Mouse (Mus musculus) urinary bladder, postnatal 25 days (tissue): ENCODE data around the gene Capn10.
"Not testable (repeated sequence)": the region's sequence is repeated elsewhere in the genome, so short reads cannot be mapped to it uniquely, and the experiment has no call there.

Experiments
- DNase-seq: peaks from one replicate; pipeline ENCODE4 v3.0.0; 2022; ENCODE audit warnings: low spot score

Gene Capn10

DNA sequence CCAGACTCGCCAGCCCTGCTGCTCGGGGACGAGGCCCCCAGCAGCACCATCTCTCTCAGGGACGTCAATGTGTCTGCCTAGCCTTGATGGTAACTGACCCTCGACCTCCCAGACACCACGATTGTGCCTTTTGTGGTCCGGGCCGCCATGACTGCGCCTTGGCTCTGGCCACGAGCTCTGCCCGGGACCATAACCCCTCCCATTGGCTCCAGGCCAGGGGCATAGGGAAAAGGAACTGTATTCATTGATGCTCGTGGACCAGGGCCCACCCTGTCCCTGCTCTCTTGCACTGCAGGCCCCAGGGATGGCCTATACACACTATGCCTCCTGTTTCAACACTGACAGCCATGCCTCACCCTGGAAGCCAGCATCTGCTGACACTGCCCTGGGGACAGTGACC lies 14.4 kb upstream of the Capn10 start:
- DNase-seq, result no peak

DNA sequence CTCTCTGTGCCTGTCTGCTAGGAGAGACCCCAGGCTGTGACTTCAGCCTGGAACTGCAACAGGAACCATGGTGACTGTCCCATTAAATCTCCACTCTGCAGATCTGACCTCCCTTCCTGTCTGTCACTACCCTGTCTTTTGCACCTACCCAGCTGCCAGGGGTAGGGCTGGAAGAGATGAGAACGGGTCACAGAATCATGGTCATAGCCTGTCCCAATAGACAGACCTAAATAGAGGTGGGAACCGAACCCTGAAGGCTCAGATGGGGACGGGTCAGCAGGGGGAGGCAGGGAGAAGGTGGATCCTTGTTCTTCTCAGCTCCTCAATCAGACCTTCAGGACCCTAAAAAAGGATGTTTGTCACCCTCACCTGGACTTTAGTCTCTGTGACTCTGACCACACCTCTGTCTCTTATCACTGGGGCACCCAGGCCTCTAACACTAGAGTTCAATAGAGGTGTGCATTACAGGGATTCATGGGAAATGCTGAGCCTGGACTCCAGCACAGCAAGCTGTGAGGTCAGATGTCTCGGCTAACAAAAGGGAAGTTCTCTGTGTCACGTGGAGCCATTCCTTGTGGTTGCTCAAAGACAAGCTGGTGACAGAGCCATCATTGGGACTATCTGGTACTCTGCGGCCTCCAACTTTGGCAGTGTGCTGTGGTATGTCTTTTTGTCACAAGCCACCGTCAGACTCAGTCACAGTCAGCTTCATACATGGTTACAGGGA lies 13.5 kb upstream of the Capn10 start:
- no peak for DNase-seq

DNA sequence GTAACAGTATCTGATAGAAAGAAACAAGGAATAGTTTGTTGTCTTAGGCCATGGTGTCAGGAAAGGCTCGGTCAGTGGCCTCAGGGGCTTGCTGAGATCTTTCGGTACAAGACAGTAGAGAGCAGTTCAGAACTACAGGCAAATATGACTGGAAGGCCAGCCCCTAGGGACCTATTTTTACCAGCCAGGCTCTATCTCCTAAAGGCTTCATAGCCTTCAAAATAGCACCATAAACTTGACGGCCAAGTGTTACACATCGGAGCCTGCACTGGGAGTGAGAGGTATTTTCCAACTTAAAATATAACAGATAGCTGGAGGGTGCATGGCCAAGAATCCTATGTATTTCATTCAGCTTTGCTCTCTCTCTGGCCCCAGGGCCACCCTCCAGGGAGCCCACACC lies 12.7 kb upstream of the Capn10 start:
- DNase-seq, result no peak

DNA sequence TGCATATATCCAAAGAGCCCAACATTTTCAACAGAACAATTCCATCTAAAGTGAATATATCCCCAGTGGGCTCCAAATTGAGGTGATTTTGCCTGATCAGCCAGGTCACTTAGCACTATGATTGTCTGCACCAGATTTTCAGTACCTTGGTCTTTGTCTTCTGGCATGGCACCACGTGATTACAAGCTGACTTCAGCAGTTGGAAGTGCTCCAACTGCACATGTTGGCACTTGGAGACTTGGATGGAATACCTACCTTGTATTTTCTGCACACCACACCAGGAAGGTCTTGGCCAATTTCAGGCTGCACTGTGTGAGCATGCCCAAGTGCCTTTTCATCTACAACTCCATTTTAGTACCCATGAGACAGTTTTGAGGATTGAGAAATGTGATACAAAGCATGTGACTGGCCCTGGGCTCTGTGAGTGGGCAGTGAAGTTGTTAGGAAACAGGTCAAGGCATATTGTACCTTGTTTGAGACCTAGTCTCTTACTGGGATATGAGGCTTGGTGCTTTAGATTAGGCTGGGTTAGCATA lies 3.9 kb upstream of the Capn10 start:
- no peak for DNase-seq

DNA sequence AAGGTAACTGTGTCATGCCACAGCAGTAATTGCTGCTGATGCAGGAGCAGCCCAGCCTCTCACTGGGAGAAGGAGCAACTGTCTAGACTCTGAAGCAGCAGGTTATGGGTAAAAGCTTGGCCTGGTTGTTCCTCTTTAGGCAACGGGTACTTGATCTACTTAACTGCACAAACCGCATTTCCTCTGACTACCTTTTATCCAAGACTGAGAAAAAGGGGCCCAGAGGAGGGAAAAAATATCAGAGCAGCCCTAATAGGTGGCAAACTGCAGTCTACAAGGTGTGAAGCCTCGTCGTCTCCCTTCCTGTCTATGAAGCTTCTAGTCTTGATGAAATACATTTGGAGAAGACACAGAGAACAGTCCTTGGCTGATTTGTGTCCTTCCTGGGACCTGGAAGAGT lies 565 bp upstream of the Capn10 start:
- DNase-seq, result no peak

DNA sequence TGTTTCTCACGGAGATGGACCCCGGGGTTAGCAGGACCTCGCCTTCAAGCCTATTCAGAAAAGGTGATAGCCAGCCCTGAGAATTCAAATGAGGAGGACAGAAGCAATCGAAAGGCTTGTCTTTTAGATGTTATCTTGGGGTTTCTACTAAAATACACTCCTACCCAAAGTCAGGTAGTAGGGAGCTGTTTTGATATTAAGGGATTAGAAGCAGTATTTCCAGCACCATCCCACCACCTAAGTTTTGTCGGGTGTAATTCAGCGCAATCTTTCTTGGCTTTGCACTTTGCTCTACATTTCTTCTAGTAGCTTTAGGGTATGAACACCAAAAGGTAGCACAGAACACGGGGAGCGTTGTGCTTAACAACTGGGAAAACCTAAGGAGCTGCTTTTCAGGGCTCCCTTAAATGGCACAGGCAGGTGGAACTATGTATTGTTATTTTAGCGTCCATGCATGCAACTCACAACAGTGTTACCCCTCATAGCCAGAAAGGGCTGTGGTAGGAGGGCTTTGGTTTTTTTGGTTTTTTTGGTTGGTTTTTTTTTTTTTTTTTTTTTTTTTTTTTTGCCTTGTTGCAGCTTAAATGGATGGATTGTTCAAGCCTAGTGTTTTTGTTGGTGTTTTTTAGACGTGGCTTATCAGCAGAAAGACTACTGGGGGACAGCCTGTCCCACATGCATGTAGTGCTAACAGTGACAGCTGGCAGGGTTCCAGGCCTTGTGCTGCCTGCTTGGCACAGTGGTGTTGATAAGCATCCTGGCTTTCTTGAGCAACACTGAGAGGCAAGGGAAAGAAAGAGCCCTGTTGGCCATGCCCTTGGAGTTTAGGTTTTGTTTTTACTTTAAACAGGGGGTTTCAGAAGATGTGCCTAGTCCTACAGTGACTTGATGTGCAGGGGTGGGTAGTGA lies 1.1 kb downstream of the Capn10 start:
- peak; percentile 39 for DNase-seq

DNA sequence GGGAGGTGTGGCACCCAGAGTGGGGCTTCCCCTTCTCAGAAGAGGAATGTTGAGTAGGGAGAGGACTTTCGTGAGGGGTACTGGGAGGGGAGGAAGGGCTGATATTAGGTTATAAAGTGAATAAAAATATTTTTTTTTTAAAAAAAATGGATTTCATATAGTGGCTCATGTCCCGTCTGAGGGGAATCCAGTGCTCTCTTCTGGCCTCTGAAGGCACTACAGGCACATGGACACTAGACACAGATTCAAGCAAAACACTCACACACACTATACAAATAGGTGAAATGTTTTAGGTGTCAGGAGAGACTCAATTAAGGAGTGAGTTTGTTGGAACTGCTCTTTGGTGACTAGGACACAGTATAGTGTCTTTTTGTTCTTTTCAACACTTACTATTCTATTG lies 1.8 kb downstream of the Capn10 start:
- no peak for DNase-seq

DNA sequence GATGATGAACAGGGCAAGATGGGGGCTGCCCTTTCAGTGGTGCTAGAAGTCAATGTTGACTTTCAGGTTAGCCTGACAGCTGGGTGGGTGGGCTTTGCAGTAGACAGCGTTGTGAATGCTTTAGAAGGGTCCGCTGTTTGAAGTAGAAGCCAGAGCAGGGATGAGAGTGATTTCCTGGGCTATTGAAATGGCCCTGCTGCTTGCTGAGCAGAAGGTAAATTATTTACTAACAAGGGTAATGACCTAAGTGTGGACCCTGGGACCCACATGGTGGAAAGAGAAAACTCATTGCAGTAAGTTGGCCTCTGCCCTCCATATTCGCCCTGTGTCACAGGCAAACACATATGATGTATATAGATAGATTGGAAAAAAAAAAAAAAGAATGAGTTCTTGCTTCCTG lies 2.3 kb downstream of the Capn10 start:
- no peak for DNase-seq

DNA sequence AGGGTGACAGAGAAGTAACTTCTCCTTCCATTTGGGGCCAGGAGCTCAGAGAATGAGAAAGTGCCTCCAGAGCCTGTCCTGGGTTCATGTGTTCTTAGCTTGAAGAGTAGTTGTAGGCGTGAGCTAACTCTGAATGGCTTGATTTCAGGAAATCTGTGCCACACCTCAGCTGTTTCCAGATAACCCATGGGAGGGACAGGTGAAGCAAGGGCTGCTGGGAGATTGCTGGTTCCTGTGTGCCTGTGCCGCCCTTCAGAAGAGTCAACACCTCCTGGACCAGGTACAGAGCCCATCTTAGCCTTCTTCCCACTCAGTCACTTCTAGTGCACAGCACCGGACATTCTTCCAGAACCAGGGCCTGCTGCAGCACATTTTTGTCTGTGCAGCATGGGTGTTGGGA lies 3.6 kb downstream of the Capn10 start:
- no peak for DNase-seq

DNA sequence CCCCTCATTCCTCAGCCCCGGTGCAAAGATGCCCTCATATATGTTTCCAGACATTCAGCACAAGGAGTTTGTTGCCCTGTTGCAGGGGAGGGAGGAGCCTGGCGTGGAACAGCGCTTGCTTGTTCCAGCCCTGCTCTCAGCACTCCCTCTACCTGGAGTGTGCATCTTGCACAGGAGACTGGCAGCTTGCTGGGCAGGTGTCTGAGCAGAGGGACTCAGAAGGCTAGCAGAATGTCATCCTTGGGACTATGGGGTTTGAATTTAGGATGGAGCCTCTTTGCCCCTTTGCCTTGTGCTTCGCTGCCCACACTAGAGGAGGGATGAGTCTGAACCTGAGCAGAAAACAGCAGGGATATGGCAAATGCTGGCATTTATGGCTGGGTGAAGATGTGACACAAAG lies 5.6 kb downstream of the Capn10 start:
- no peak for DNase-seq

DNA sequence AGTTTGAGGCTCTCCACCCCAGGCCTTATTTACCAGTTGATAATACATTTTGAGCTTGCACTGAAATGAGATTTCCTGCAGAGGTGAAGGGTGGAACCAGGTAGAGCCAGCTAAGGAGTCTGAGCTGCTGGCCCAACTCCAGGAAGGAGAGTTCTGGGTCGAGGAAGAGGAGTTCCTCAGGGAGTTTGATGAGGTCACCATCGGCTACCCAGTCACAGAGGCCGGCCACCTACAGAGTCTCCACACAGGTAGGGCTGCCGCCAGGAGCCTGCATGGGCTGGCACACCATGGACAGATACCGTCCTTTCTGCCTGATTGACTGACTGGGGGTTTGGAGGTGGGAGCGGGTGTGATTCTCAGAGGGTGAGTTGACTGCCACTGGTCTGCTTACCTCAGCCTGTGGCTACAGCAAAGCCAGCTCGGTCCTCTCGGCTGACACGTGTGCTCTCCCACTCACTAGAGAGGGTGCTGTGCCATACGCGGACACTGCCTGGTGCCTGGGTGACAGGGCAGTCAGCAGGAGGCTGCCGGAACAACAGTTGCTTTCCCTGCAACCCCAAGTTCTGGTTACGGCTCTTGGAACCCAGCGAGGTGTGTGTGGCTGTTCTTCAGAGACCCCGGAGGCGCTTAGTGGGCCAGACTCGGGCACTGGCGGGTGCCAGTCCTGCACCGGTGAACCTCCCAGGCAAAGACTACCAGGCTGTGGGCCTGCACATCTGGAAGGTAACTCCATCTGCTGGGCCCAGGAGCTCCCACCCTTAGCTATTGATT lies 9.2 kb downstream of the Capn10 start:
- no peak for DNase-seq

DNA sequence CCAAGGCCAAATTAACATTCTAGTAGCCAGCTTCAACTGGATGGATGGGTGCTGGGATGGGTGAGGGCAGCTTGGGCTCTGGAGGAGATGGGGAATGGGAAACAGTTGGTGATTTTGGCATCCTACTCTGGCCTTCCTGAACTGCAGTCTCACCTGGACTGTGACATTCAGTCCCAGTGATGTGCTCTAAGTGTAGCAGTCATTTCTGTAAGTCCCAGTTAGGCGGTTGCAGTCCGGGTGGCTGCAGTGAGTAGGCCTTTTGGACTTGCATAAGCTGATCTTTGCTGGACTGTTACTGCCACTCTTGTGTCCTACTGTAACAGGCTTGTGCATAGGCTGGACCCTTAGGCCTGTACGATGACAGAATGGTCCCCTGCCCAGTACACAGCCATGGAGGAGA lies 13.8 kb downstream of the Capn10 start:
- no peak for DNase-seq

DNA sequence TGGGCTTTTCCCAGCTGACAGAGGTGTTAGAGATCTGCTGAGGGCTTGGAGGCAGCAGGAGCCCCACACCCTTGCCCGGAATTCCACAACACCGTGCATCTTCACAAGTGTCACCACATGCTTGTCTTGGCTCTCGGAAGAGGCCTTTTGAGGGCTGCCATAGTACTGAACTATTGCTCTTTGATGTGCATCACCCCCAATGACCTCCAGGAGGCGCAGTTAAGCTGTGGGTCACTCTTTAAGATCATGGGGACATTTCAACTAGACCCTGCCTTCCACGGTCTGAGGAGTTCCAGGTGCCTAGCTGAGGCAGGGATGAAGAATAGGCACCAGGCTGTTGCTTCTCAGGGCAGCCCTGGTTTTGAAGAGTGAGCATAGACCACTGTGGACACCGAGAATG lies 15.2 kb downstream of the Capn10 start:
- DNase-seq, result no peak

DNA sequence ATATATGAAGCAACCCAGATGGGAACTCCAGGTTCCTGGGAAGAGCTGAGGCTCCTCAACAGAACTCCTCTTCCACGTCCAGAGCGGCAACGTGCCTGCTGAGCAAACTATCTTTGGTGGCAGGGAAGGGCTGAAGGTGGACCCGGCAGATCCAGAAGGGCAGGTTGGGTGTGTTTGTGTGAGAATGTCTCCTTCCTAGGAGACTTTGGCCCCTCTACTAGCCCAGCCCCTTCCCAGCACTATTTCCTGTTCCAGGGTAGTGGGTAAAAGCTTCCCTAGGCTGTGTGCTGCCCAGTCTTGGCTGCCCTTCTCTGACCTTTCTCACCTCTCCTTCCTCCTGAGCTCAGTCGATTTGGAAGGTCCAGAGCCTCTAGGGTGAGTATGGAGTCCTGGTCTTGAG lies 16.4 kb downstream of the Capn10 start, which contains the start of gene Gpr35:
Gpr35 (plus strand) TSS at position 259 of the 400 bp plus-strand sequence.
- no peak for DNase-seq

DNA sequence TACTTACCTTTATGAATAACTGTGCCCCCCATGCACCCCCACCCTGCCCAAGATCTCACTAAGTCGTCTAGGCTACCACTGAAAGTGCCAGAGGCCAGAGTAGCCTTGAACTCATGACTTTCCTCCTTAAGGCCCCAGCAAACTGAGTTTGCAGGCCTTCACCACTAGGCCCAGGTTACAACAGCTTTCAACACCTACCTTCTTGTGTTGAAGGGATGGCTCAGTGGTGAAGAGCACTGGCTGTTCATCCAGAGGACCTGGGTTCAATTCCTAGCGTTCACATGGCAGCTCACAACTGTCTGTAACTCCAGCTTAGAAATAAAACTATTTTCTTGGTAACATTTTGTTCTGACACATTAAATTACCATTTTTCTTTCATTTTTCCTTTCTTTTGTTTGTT lies 19.5 kb downstream of the Capn10 start:
- DNase-seq, result no peak

DNA sequence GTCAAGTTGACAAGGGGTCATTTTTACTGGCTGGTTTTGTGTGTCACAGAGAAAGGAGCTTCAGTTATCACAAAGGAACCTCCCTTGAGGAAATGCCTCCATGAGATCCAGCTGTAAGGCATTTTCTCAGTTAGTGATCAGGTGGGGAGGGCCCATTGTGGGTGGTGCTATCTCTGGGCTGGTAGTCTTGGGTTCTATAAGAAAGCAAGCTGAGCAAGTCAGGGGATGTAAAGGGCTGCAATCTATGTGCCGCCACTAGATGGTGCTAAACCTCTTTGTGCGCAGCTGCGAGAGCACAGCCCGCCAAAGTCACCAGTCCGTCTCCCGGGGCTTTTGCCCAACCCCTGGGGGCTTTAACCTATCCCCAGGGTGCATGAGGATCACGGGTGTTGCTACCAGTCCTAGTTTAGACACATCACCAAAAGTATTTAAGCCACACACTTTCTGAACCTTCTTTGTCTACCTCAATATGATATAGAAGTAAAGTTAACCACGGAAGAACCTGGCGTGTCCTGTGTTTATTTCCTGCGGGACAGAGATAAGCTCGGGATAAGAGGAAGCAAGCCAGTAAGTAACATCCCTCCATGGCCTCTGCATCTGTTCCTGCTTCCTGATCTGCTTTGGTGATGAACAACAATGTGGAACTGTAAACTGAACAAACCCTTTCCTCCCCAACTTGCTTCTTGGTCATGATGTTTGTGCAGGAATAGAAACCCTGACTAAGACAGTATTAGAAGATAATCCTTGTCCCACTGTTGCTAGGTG lies 22.6 kb downstream of the Capn10 start:
- DNase-seq, result peak; percentile 36

DNA sequence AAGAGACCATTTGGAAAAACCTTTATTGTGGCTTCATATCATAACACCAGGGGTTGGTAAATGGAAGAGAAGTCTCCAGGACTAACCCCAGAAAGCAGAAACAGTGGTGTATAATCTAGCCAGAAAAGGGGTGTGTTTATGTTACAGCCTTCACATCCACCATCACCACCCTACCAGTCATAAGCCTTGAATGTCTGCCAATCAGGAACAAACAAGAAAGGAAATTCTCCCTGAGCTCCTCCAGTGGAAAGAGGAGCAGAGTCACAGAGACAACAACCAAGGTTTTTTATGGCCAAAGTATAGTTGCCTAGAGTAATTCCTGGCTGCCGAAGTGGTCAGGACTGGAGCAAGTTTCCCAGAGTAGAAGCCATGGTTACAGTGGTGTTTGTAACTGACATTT lies 24.8 kb downstream of the Capn10 start:
- DNase-seq, result no peak

DNA sequence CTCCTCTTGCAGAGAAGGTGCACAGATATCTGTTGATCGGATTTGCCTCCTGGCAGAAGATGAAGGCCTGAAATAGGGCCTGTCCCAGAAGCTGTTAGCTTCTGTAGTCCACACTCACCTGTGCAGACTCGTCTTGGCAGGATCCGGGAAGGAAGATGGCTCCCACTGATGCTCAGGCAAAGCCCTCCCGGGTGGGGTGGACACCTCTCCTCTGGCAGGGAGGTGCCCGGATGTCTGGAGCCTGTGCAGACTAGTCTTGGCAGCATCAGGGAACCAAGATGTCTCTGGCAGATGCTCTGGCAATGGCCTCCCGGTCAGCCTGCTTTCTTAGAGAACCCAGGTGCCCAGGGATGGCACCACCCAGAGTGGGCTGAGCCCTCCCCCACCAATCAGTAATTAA lies 36.6 kb downstream of the Capn10 start:
- DNase-seq, result not testable (repeated sequence)

DNA sequence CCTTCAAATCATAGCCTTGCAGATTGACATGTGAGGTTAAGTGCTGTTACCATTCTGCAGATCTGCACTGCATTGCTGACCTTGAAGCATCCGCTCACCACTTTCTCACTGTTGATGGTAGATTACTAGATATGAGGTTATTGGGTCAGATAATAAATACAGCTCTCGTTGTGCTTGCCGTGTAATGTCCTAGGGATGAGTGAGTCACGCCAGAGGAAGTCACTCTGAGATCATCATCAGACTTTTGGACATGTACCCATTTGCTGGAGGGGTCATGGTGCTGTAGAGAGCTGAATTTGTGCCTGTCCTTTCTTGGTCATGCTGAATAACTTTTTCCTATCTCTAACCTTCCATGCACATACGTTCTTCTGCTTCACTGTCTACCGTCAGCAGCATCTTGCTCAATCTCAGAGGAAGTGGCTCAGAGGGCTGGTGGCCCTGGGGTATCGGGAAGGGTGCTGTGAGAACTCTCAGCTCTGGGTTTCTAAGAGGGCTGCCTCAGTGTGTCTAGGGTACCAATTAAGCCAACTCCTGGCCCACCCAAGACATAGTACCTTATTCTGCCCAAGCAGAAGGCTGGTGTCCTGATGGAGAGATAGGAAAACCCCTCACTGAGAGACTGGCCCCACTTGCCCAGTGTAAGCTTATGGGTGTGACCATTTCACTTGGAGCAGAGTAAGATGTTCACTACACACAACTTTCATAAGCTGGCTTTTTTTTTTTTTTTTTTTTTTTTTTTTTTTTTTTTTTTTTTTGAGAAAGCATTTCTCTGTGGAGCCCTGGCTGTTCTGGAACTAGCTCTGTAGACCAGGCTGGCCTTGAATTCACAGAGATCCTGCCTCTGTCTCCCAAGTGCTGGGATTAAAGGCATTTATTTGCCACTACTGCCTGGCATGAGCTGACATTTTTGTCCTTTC lies 38.0 kb downstream of the Capn10 start:
- DNase-seq, result no peak

DNA sequence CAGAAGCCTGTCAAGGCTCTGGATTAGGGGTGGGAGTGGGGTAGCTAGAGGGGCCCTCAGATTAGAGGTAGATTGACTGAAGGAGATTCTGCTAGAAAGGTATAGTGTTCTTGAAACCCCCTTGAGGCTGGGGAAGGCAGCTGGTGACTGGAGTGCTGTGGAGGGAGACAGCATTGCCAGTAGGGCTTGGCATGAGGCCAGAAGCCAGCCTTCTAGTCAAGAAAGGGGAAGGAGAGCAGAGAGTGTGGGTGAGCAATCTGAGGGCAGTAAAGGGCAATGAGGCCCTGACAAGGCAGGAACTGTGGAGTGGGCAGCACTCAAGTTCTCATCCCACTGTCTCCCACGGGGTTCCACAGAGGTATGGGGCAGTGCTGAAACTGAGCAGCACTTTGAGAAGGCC lies 38.7 kb downstream of the Capn10 start:
- no peak for DNase-seq
